Mouse (Mus musculus) olfactory bulb, adult 2 months (tissue): Measurements from ENCODE around the gene Sox6.
"Not testable (repeated sequence)": the region's sequence is repeated elsewhere in the genome, so short reads cannot be mapped to it uniquely, and the experiment has no call there.

ENCODE experiments used
- CTCF ChIP-seq: fragments of 200-500 bp; IDR thresholded peaks from 2 replicates; pipeline ENCODE4 v1.5.1; 2012; ENCODE audit warnings: low read depth, mild to moderate bottlenecking, low read length, moderate library complexity; ENCODE audit not compliant: insufficient read depth
- POLR2A ChIP-seq: fragments of 200-500 bp; IDR thresholded peaks from 2 replicates; pipeline ENCODE4 v1.6.1; 2012; ENCODE audit warnings: mild to moderate bottlenecking, low read depth, low read length, moderate library complexity; ENCODE audit not compliant: insufficient read depth

- not testable (repeated sequence) for TF ChIP-seq CTCF, POLR2A
Observed at GRCm38 (mm10) chr7:116084366-116084765, 45.8 kb upstream of the Sox6 start, which contains the start of gene Gm4353.
